Mouse (Mus musculus) liver, postnatal 0 days (tissue): ENCODE measurements at regions not wholly inside any gene's neighbourhood (a gene's known extent, or its start where the extent isn't known, plus 50 kb on each side); places are given as distances from the start of the nearest gene placed in this dataset.

Experiments used
- ATAC-seq: fragments of 200-750 bp; cut with Nextera tagmentation; 2 replicates; pipeline ENCODE4 v1.8.0; 2017; ENCODE audit warnings: mild to moderate bottlenecking, moderate library complexity
- DNase-seq: peaks from one replicate; pipeline ENCODE4 v3.0.0-alpha.2; 2016
- H3K27ac ChIP-seq: fragments of 300-500 bp; sonication (generic); 2 replicates; pipeline ENCODE4 v1.5.1; 2014; ENCODE audit warnings: antibody characterized with exemption, moderate library complexity, mild to moderate bottlenecking, low read depth
- H3K27me3 ChIP-seq: fragments of 300-500 bp; sonication (generic); 2 replicates; pipeline ENCODE4 v1.6.1; 2014; ENCODE audit warnings: low read length, control low read depth, mixed read lengths; ENCODE audit not compliant: insufficient read depth
- H3K36me3 ChIP-seq: fragments of 300-500 bp; sonication (generic); replicated peaks from 2 replicates; pipeline ENCODE4 v1.6.1; 2014; ENCODE audit warnings: mild to moderate bottlenecking, control low read depth, low read length, moderate library complexity, mixed read lengths; ENCODE audit not compliant: insufficient read depth
- H3K4me1 ChIP-seq: fragments of 300-500 bp; sonication (generic); 2 replicates; pipeline ENCODE4 v1.6.1; 2014; ENCODE audit warnings: antibody characterized with exemption, mild to moderate bottlenecking, control low read depth; ENCODE audit not compliant: insufficient read depth
- H3K4me2 ChIP-seq: fragments of 300-500 bp; sonication (generic); 2 replicates; pipeline ENCODE4 v1.6.1; 2014; ENCODE audit warnings: low read depth, mild to moderate bottlenecking, low read length, moderate library complexity, mixed read lengths
- H3K4me3 ChIP-seq: fragments of 300-500 bp; sonication (generic); 2 replicates; pipeline ENCODE4 v1.5.1; 2014; ENCODE audit warnings: low read depth, low read length
- H3K9ac ChIP-seq: fragments of 300-500 bp; sonication (generic); replicated peaks from 2 replicates; pipeline ENCODE4 v1.6.1; 2014; ENCODE audit warnings: mild to moderate bottlenecking, moderate library complexity
- H3K9me3 ChIP-seq: fragments of 300-500 bp; sonication (generic); 2 replicates; pipeline ENCODE4 v1.6.1; 2016; ENCODE audit warnings: mild to moderate bottlenecking, control low read depth, low read length, mixed read lengths
- CTCF ChIP-seq: sonication (generic); IDR thresholded peaks from 2 replicates; pipeline ENCODE4 v1.5.1; 2016; ENCODE audit warnings: antibody characterized with exemption, low read depth
- EP300 ChIP-seq: IDR thresholded peaks from 2 replicates; pipeline ENCODE4 v1.6.1; 2016; ENCODE audit warnings: antibody characterized with exemption, low read depth, mild to moderate bottlenecking
- WGBS: fragments of 180-500 bp; shearing (Covaris S2); extraction: QIAGEN DNeasy Blood & Tissue Kit; methylation state at CpG from one replicate; pipeline ENCODE4 v1.1.7; 2014; ENCODE audit not compliant: insufficient replicate concordance; 5-methylcytosine and 5-hydroxymethylcytosine counted together

- DNase-seq, result no peak
- 56% methylated on average over 4 of the region's 4 CpGs for WGBS
Measured at GRCm38 (mm10) chr8:41831713-41832112, 414.8 kb upstream of the Frg1 start.

GRCm38 (mm10) chr8:41830407-41830806 is 413.5 kb upstream of the Frg1 start:
- 84% methylated on average over 6 of the region's 6 CpGs for WGBS
- Histone ChIP-seq H3K4me1 (no peaks in the 10 kb centered on the region), H3K4me2 (no peak overlapping the region), H3K36me3 (no peaks in the 10 kb centered on the region), H3K4me3 (no peak overlapping the region), H3K9ac (no peak overlapping the region), H3K9me3 (no peaks in the 10 kb centered on the region), H3K27ac (no peak overlapping the region), H3K27me3 (no peaks in the 10 kb centered on the region)
- no peak for ATAC-seq
- DNase-seq, result no peak
- no peak for TF ChIP-seq CTCF
- no peak for TF ChIP-seq EP300

More at GRCm38 (mm10) chr8:41831713-41832112, 414.8 kb upstream of the Frg1 start:
- TF ChIP-seq EP300, result no peak
- TF ChIP-seq CTCF, result no peak
- H3K27ac ChIP-seq, result no peak overlapping the region
- H3K4me2 ChIP-seq, result no peak overlapping the region
- H3K9ac ChIP-seq, result no peak overlapping the region
- no peaks in the 10 kb centered on the region for H3K9me3 ChIP-seq
- H3K4me1 ChIP-seq, result no peaks in the 10 kb centered on the region
- H3K27me3 ChIP-seq, result no peaks in the 10 kb centered on the region
- no peak for ATAC-seq
- H3K36me3 ChIP-seq, result no peaks in the 10 kb centered on the region
- no peak overlapping the region for H3K4me3 ChIP-seq

GRCm38 (mm10) chr8:41824928-41825327 is 408.1 kb upstream of the Frg1 start:
- no peaks in the 10 kb centered on the region for H3K4me1 ChIP-seq
- peak; percentile 57 for DNase-seq
- 13% methylated on average over 7 of the region's 7 CpGs for WGBS

GRCm38 (mm10) chr8:41823041-41823440 is 406.2 kb upstream of the Frg1 start:
- no peak overlapping the region for H3K4me2 ChIP-seq
- H3K27ac ChIP-seq, result no peak overlapping the region
- DNase-seq (no peak), ATAC-seq (no peak)
- TF ChIP-seq CTCF (no peak), EP300 (no peak)
- no peak overlapping the region for H3K4me3 ChIP-seq
- H3K36me3 ChIP-seq, result no peaks in the 10 kb centered on the region
- no peak overlapping the region for H3K9ac ChIP-seq
- 52% methylated on average over 8 of the region's 8 CpGs for WGBS
- H3K9me3 ChIP-seq, result no peaks in the 10 kb centered on the region
- no peaks in the 10 kb centered on the region for H3K27me3 ChIP-seq
- no peaks in the 10 kb centered on the region for H3K4me1 ChIP-seq

More at GRCm38 (mm10) chr8:41824928-41825327, 408.1 kb upstream of the Frg1 start:
- Histone ChIP-seq H3K9me3 (no peaks in the 10 kb centered on the region), H3K27ac (no peak overlapping the region), H3K4me3 (no peak overlapping the region), H3K4me2 (no peak overlapping the region), H3K27me3 (no peaks in the 10 kb centered on the region), H3K36me3 (no peaks in the 10 kb centered on the region), H3K9ac (no peak overlapping the region)
- ATAC-seq, result no peak
- TF ChIP-seq EP300 (no peak), CTCF (peak; percentile 61)

- no peak overlapping the region for H3K27ac ChIP-seq
- no peaks in the 10 kb centered on the region for H3K9me3 ChIP-seq
- no peaks in the 10 kb centered on the region for H3K4me1 ChIP-seq
- ATAC-seq (no peak), DNase-seq (no peak)
- no peak overlapping the region for H3K4me2 ChIP-seq
- WGBS, result 86% methylated on average over 5 of the region's 5 CpGs
- no peak overlapping the region for H3K4me3 ChIP-seq
- TF ChIP-seq CTCF, result no peak
- no peak for TF ChIP-seq EP300
- no peaks in the 10 kb centered on the region for H3K36me3 ChIP-seq
- no peak overlapping the region for H3K9ac ChIP-seq
- H3K27me3 ChIP-seq, result no peaks in the 10 kb centered on the region
Measured at GRCm38 (mm10) chr8:41821676-41822075, 404.8 kb upstream of the Frg1 start.

- no peak for ATAC-seq
- Histone ChIP-seq H3K4me2 (no peak overlapping the region), H3K9ac (no peak overlapping the region), H3K4me3 (no peak overlapping the region), H3K4me1 (no peaks in the 10 kb centered on the region), H3K9me3 (no peaks in the 10 kb centered on the region), H3K27ac (no peak overlapping the region), H3K27me3 (no peaks in the 10 kb centered on the region), H3K36me3 (no peaks in the 10 kb centered on the region)
- no peak for DNase-seq
- 50% methylated on average over 4 of the region's 4 CpGs for WGBS
- TF ChIP-seq EP300 (no peak), CTCF (no peak)
Measured at GRCm38 (mm10) chr8:41820605-41821395, 403.9 kb upstream of the Frg1 start.
